In genomic region chr11:19423268-19423667, GRCm38 (mm10) we compare ENCODE assay signal across 15 mouse cellular contexts.
DNase-seq lines count a peak whose midpoint lies in the region; ATAC-seq lines count a peak whose summit lies in the region.
"Had no signal": no experiment of that assay in that cellular context is flagged by ENCODE, and none has a peak within 500 bp of the region (broad histone marks: within the 10 kb centered on the region; RNA-seq: fewer than 3 reads in every experiment).

No protein-coding gene starts in this region.

- no peaks in the 10 kb centered on the region for H3K9me3 ChIP-seq in limb, embryonic 13.5 days
- no peaks in the 10 kb centered on the region for H3K9me3 ChIP-seq in neural tube, embryonic 13.5 days
- H3K9me3 ChIP-seq: forebrain, embryonic 12.5 days; G1E; heart, embryonic 15.5 days; intestine, embryonic 15.5 days had no signal

- H3K4me3 ChIP-seq in limb, embryonic 13.5 days: no peak overlapping the region
- no peak overlapping the region for H3K4me3 ChIP-seq in neural tube, embryonic 13.5 days
- H3K4me3 ChIP-seq: forebrain, embryonic 12.5 days; heart, embryonic 15.5 days; intestine, embryonic 15.5 days had no signal

- ATAC-seq in limb, embryonic 13.5 days (ENCODE audit: low FRiP score, low read depth): no peak
- ATAC-seq in neural tube, embryonic 13.5 days (ENCODE audit: low read depth): no peak

- H3K4me1 ChIP-seq in limb, embryonic 13.5 days: peaks cover 16% of the 10 kb centered on the region
- peaks cover 15% of the 10 kb centered on the region for H3K4me1 ChIP-seq in neural tube, embryonic 13.5 days (replicated peaks)
- H3K4me1 ChIP-seq: forebrain, embryonic 12.5 days; heart, embryonic 15.5 days had no signal

- H3K27ac ChIP-seq in limb, embryonic 13.5 days: no peak overlapping the region
- H3K27ac ChIP-seq in neural tube, embryonic 13.5 days (replicated peaks): no peak overlapping the region
- H3K27ac ChIP-seq: forebrain, embryonic 12.5 days; heart, embryonic 15.5 days; hindbrain, embryonic 14.5 days; intestine, embryonic 15.5 days had no signal

- peak; percentile 15 for DNase-seq in kidney, adult 9 months
- DNase-seq in kidney, postnatal 25 days: no peak
- DNase-seq in lung, postnatal 25 days (ENCODE audit: low spot score): peak; percentile 1
- no peak for DNase-seq in lung, postnatal 10 days
- DNase-seq in layer of hippocampus, adult 18-20 months (ENCODE audit: low spot score in 2 of 2): no peak
- DNase-seq: thymus, postnatal 36 days had no signal

- peak overlapping the region; percentile 46; the same call in 1 of the 2 replicates for H3K4me2 ChIP-seq in limb, embryonic 13.5 days (replicated peaks)
- peak overlapping the region; percentile 31; the same call in 1 of the 2 replicates for H3K4me2 ChIP-seq in neural tube, embryonic 13.5 days
- H3K4me2 ChIP-seq: forebrain, embryonic 12.5 days; heart, embryonic 15.5 days; hindbrain, embryonic 14.5 days; midbrain, embryonic 11.5 days had no signal

- no peaks in the 10 kb centered on the region for H3K36me3 ChIP-seq in limb, embryonic 13.5 days
- H3K36me3 ChIP-seq in neural tube, embryonic 13.5 days: no peaks in the 10 kb centered on the region
- H3K36me3 ChIP-seq: forebrain, embryonic 12.5 days; G1E; heart, embryonic 15.5 days; intestine, embryonic 15.5 days had no signal

- no peak overlapping the region for H3K9ac ChIP-seq in limb, embryonic 13.5 days
- H3K9ac ChIP-seq in neural tube, embryonic 13.5 days: no peak overlapping the region
- H3K9ac ChIP-seq: forebrain, embryonic 12.5 days; heart, embryonic 15.5 days; hindbrain, embryonic 14.5 days; intestine, embryonic 15.5 days; lung, embryonic 14.5 days had no signal

- peaks cover 15% of the 10 kb centered on the region; the same call in 1 of the 2 replicates for H3K27me3 ChIP-seq in limb, embryonic 13.5 days
- H3K27me3 ChIP-seq in neural tube, embryonic 13.5 days: no peaks in the 10 kb centered on the region
- H3K27me3 ChIP-seq: heart, embryonic 15.5 days; intestine, embryonic 15.5 days had no signal

Comparison
In these comparisons a context has a peak if more than half of its experiments do, and no peak if none do; other contexts are left out.
1. DNase-seq: peak in kidney, adult 9 months (single experiment) and lung, postnatal 25 days (single experiment); none in kidney, postnatal 25 days (0 of 2), lung, postnatal 10 days (single experiment) and layer of hippocampus, adult 18-20 months (0 of 2).